Mouse (Mus musculus) testis, adult 2 months (tissue): ENCODE results near the gene Rdh5.

ENCODE experiments used
- CTCF ChIP-seq: fragments of 200-500 bp; IDR thresholded peaks from 2 replicates; pipeline ENCODE4 v1.5.1; 2012; ENCODE audit warnings: low read depth, mild to moderate bottlenecking, inconsistent platforms, low read length, moderate library complexity; ENCODE audit not compliant: control insufficient read depth, insufficient read depth, insufficient replicate concordance
- POLR2A ChIP-seq: fragments of 200-500 bp; IDR thresholded peaks from 2 replicates; pipeline ENCODE4 v1.6.1; 2012; ENCODE audit warnings: low read depth, mild to moderate bottlenecking, inconsistent platforms, low read length, moderate library complexity; ENCODE audit not compliant: control insufficient read depth

GRCm38 (mm10) chr10:128923013-128923691 lies 464 bp upstream of the Rdh5 start:
- TF ChIP-seq CTCF (no peak), POLR2A (peak; percentile 49; the same call in 1 of the 2 replicates)
